Mouse (Mus musculus): ENCODE data around the gene Zfp882. TPM values are rescaled to one million over a fixed set of nuclear protein-coding genes. Genes with fewer than 3 reads are reported as not detected.

The Zfp882 gene
- polyA plus RNA-seq (2014; fragmentation: Illumina TruSeq; extraction: RNeasy Lipid Tissue Mini Kit (QIAGEN cat#74804); ENCODE audit: low read depth, low replicate concordance): 15.6 TPM

GRCm38 (mm10) chr8:71908309-71909261 is at the start of gene Zfp882, which contains the start of gene Zfp617:
Zfp882 (plus strand) TSS chr8:71908608.
Zfp617 (plus strand) TSS chr8:71908635.

GRCm38 (mm10) chr8:71881618-71882274 is 26.7 kb upstream of the Zfp882 start, which contains the start of gene Zfp709:
Zfp709 (plus strand) TSS chr8:71882019.

GRCm38 (mm10) chr8:71950482-71951221 is 42.2 kb downstream of the Zfp882 start, which contains the start of gene Zfp961:
Zfp961 (plus strand) TSS chr8:71951038.

Other genes with a start within 250 kb of the Zfp882 start
- not detected for gene Unc13a, start 236.9 kb upstream of the Zfp882 start, polyA plus RNA-seq (2014; fragmentation: Illumina TruSeq; extraction: RNeasy Lipid Tissue Mini Kit (QIAGEN cat#74804); ENCODE audit: low read depth, low replicate concordance)
- gene Jak3, start 232.3 kb upstream of the Zfp882 start, polyA plus RNA-seq (2014; fragmentation: Illumina TruSeq; extraction: RNeasy Lipid Tissue Mini Kit (QIAGEN cat#74804); ENCODE audit: low read depth, low replicate concordance): not detected
- not detected for gene Insl3, start 219.4 kb upstream of the Zfp882 start, polyA plus RNA-seq (2014; fragmentation: Illumina TruSeq; extraction: RNeasy Lipid Tissue Mini Kit (QIAGEN cat#74804); ENCODE audit: low read depth, low replicate concordance)
- gene B3gnt3, start 206.8 kb upstream of the Zfp882 start, polyA plus RNA-seq (2014; fragmentation: Illumina TruSeq; extraction: RNeasy Lipid Tissue Mini Kit (QIAGEN cat#74804); ENCODE audit: low read depth, low replicate concordance): 2.9 TPM
- gene Fcho1, start 182.9 kb upstream of the Zfp882 start, polyA plus RNA-seq (2014; fragmentation: Illumina TruSeq; extraction: RNeasy Lipid Tissue Mini Kit (QIAGEN cat#74804); ENCODE audit: low read depth, low replicate concordance): not detected
- 13.3 TPM for gene Zfp709, start 26.6 kb upstream of the Zfp882 start, polyA plus RNA-seq (2014; fragmentation: Illumina TruSeq; extraction: RNeasy Lipid Tissue Mini Kit (QIAGEN cat#74804); ENCODE audit: low read depth, low replicate concordance)
- gene Zfp617, start within 50 bp of the Zfp882 start, polyA plus RNA-seq (2014; fragmentation: Illumina TruSeq; extraction: RNeasy Lipid Tissue Mini Kit (QIAGEN cat#74804); ENCODE audit: low read depth, low replicate concordance): 97.8 TPM
- gene Zfp961, start 42.4 kb downstream of the Zfp882 start, polyA plus RNA-seq (2014; fragmentation: Illumina TruSeq; extraction: RNeasy Lipid Tissue Mini Kit (QIAGEN cat#74804); ENCODE audit: low read depth, low replicate concordance): 53.4 TPM
- gene Cyp4f18, start 101.0 kb downstream of the Zfp882 start, polyA plus RNA-seq (2014; fragmentation: Illumina TruSeq; extraction: RNeasy Lipid Tissue Mini Kit (QIAGEN cat#74804); ENCODE audit: low read depth, low replicate concordance): not detected
- not detected for gene Olfr372, start 132.6 kb downstream of the Zfp882 start, polyA plus RNA-seq (2014; fragmentation: Illumina TruSeq; extraction: RNeasy Lipid Tissue Mini Kit (QIAGEN cat#74804); ENCODE audit: low read depth, low replicate concordance)
- gene Olfr373, start 174.6 kb downstream of the Zfp882 start, polyA plus RNA-seq (2014; fragmentation: Illumina TruSeq; extraction: RNeasy Lipid Tissue Mini Kit (QIAGEN cat#74804); ENCODE audit: low read depth, low replicate concordance): not detected
- gene Olfr374, start 198.4 kb downstream of the Zfp882 start, polyA plus RNA-seq (2014; fragmentation: Illumina TruSeq; extraction: RNeasy Lipid Tissue Mini Kit (QIAGEN cat#74804); ENCODE audit: low read depth, low replicate concordance): not detected
- gene Tpm4, start 226.4 kb downstream of the Zfp882 start, polyA plus RNA-seq (2014; fragmentation: Illumina TruSeq; extraction: RNeasy Lipid Tissue Mini Kit (QIAGEN cat#74804); ENCODE audit: low read depth, low replicate concordance): 294 TPM